Mouse (Mus musculus) ZHBTc4 (cell line): ENCODE measurements around the gene Nav1.

Experiments used
- DNase-seq: peaks from one replicate; pipeline ENCODE4 v3.0.0-alpha.2; 2011; ENCODE audit warnings: low read depth, low spot score

The Nav1 gene

GRCm38 (mm10) chr1:135448940-135449339 lies 158.2 kb downstream of the Nav1 start:
- DNase-seq: no peak

- DNase-seq: no peak
Measured at GRCm38 (mm10) chr1:135443506-135443905, 163.6 kb downstream of the Nav1 start.

GRCm38 (mm10) chr1:135441861-135442260 lies 165.2 kb downstream of the Nav1 start:
- DNase-seq: no peak

GRCm38 (mm10) chr1:135440986-135441385 lies 166.1 kb downstream of the Nav1 start:
- DNase-seq: no peak

- no peak for DNase-seq
Measured at GRCm38 (mm10) chr1:135438801-135439200, 168.3 kb downstream of the Nav1 start.

- no peak for DNase-seq
Measured at GRCm38 (mm10) chr1:135435823-135436222, 171.3 kb downstream of the Nav1 start.

GRCm38 (mm10) chr1:135430669-135431017 lies 176.5 kb downstream of the Nav1 start:
- DNase-seq: no peak

GRCm38 (mm10) chr1:135429901-135430668 lies 177.0 kb downstream of the Nav1 start, which contains the start of gene Ipo9:
Ipo9 (minus strand) TSS chr1:135430499.
- DNase-seq: peak; percentile 97

- no peak for DNase-seq
Measured at GRCm38 (mm10) chr1:135427390-135427789, 179.7 kb downstream of the Nav1 start.

GRCm38 (mm10) chr1:135426645-135427044 lies 180.4 kb downstream of the Nav1 start:
- no peak for DNase-seq

GRCm38 (mm10) chr1:135422772-135423171 lies 184.3 kb downstream of the Nav1 start:
- DNase-seq: no peak

- no peak for DNase-seq
Measured at GRCm38 (mm10) chr1:135413996-135414395, 193.1 kb downstream of the Nav1 start.

- no peak for DNase-seq
Measured at GRCm38 (mm10) chr1:135412130-135412529, 195.0 kb downstream of the Nav1 start.

GRCm38 (mm10) chr1:135410967-135411366 lies 196.1 kb downstream of the Nav1 start:
- DNase-seq: no peak

GRCm38 (mm10) chr1:135408973-135409372 lies 198.1 kb downstream of the Nav1 start:
- DNase-seq: no peak

GRCm38 (mm10) chr1:135405356-135405755 lies 201.7 kb downstream of the Nav1 start:
- peak; percentile 50 for DNase-seq

GRCm38 (mm10) chr1:135401452-135402110 lies 205.5 kb downstream of the Nav1 start:
- DNase-seq: no peak

GRCm38 (mm10) chr1:135399466-135399865 lies 207.6 kb downstream of the Nav1 start:
- DNase-seq: no peak

GRCm38 (mm10) chr1:135385161-135385560 lies 221.9 kb downstream of the Nav1 start:
- DNase-seq: no peak
